Mouse (Mus musculus): ENCODE results near the gene Olfr478.
"Not testable (repeated sequence)": the region's sequence is repeated elsewhere in the genome, so short reads cannot be mapped to it uniquely, and the experiment has no call there.

Gene Olfr478

DNA sequence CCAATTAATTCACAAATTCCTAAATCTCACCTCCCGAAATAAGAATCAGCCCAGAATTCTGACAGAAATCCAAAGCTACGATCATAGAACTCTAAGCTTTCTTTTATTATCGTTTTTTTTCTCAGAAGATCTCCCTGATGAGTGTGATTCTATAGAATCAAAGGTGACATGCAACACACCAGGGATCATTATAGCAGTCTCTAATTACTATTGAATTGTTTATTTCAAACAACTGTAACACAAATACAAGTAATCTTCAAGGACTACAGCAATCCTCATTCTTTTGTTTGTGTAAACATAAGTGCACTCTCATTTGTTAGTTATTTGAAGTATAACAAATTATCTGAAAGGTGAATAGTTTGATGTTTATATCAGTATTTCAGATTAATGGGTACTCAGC, at the start of gene Olfr478:
Olfr478 (minus strand) TSS at position 101 of the 400 bp plus-strand sequence.
- DNase-seq (ENCODE audit: low spot score in 2 of 2): no peak

DNA sequence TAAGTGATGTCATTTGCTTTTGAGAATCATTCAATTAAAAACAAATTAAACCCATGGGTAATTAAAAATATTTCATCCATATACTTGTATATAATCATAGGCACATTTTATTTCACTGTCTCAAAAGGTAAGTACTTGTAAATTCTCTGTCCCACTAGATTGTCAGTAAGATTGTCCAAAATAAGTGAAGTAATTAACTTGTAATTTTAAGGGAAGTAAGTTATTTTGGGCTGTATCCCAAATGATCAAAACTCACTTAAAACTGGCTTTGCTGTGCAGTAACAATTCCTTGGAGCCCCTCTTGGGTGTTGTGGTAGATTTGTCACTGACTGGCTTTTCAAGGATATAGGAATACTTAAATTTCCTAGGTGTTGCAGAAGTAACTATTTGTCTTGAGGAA, 45.8 kb upstream of the Olfr478 start, which contains the start of gene Olfr481:
Olfr481 (plus strand) TSS at position 301 of the 400 bp plus-strand sequence.
- DNase-seq (ENCODE audit: low spot score in 2 of 2): no peak

GRCm38 (mm10) chr7:108067246-108067645, 33.5 kb upstream of the Olfr478 start, which contains the start of gene Olfr480:
Olfr480 (minus strand) TSS chr7:108067346.
- no peak for DNase-seq (ENCODE audit: low spot score in 2 of 2)

GRCm38 (mm10) chr7:108050393-108050792, 16.6 kb upstream of the Olfr478 start, which contains the start of gene Olfr479:
Olfr479 (plus strand) TSS chr7:108050693.
- no peak for DNase-seq (ENCODE audit: low spot score in 2 of 2)

DNA sequence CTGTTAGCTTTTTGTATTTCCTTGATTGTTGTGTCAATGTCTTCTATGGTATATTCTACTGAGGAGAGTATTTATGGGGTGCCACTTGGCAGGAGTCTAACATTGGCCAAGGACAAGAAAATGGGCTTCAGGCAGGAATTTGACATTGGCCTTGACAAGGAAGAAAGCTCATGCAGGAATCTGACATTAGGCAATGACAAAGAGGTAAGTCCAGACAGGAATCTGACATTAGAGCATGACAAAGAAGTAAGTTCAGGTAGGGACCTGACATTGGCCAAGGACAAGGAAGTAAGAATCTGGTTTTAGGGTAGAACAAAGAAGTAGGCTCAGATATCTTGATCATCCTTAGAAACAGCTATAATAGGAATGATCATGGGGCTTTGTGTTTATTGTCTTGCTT, 19.5 kb downstream of the Olfr478 start:
- DNase-seq (ENCODE audit: low spot score in 2 of 2): not testable (repeated sequence)

- DNase-seq (ENCODE audit: low spot score in 2 of 2): no peak
Measured at GRCm38 (mm10) chr7:107986393-107986792, 47.4 kb downstream of the Olfr478 start, which contains the start of gene Olfr477. Olfr477 (plus strand) TSS chr7:107986693.
